Mouse (Mus musculus) lung, postnatal 4 days (tissue): ENCODE data around the gene Cs.

Experiments used
- DNase-seq, 2 experiments: peaks; one replicate each; pipeline ENCODE4 v3.0.0; 2021

The Cs gene

DNA sequence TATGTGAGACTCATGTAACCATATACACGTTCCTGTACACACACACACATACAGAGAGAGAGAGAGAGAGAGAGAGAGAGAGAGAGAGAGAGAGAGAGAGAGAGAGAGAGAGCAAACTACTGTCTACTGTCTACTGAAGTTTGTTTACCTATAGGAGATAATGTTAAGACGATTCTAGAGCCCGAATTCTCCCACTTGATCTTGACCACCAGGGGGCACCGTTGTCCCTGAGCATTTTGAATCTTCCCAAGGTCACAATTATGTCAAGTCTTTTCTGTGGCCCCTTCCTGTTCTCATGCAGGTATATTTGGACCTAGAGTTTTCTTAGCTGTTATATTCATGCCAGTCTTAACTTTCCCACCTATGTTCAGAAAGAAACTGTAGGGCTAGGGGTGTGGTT lies 2.0 kb upstream of the Cs start:
- DNase-seq: peak; percentile 65 to 84

DNA sequence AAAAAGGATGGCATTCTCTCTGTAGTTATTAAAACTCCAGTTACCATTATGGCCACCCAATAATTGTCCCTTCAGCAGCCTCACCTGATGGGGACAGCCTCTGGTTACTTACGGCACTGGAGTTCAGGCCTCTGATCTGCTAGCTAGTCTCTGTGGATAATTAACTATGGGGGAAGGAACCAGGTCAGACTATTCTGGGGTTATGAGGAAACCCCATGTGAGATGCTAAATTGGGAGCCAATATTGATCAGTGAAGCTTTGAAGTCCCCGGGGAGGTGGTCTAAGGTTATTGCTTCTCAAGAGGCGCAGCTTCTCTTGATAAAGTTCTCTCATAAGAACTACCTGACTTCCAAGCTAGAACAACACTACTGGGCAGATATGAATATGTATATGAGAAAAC lies 1.3 kb upstream of the Cs start:
- DNase-seq: no peak

DNA sequence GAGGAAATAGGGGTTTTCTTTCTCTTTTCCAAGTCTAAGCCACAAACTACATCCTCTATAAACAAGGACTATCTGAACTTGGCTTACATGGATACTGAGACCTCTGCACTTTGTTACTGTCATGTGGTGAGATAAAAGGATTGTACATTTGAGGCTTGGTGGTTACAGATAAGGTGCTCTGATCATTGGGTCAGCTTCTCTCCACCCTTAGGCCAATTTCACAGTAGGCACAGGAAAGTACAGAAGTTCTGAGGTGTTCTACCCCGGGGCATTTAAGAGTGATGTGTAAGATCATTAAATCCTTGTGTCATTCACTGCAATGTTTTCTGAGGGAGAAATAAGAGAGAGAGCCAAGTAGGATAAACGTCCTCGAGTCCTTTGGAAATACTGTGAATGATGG lies 937 bp upstream of the Cs start:
- DNase-seq: no peak

DNA sequence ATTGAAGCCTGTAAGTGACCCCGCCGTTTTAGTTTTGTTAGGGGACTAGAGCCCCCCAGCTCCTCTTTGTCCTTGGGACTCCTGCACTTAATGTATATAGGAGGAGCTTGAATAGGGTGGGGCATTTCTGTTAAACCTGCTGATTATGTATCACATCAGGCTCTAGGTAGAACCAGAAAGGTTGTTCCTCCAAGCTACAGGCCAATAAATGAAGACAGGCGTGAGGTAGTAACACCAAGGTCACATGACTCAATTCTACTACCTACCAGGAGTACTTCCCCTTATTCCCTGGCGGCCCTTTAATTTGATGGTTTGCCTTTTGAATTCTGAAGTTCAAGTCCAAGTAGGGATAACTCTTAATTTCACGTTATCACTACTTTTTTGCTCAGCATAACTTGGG lies 881 bp downstream of the Cs start:
- DNase-seq: no peak

DNA sequence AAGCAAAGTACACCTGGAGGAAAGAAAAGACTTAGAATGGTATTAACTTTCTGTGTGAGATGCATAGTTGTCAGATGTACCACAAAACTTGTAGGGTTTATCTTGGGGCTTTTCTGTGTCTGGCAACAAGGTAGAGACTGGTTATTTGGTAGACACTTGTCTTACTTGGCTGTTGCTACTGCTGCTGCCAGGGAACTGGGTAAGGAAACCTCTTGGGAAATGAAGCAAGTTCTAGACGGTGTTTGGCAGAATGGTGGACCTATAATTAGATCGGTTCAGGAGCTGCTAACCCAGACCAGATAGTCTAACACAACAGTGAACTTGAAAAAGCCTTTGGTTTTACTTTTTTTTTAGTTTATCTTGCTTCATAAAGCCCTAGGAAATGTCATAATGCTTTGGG lies 1.4 kb downstream of the Cs start:
- DNase-seq: no peak

DNA sequence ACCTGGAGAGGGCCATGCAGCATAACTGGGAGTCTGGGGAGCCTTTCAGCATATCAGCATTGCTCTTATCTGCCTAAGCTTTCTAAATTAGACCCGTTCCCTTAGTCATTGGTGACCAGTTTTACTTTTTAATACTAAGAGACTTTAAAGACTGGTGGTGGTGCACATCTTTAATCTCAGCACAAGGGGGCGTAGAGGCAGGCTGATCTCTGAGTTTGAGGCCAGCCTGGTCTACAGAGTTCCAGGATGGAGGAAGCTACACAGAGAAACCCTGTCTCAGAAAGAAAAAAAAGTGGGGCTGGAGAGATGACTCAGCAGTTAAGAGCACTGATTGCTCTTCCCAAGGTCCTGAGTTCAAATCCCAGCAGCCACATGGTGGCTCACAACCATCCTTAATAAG lies 2.7 kb downstream of the Cs start:
- DNase-seq: no peak

DNA sequence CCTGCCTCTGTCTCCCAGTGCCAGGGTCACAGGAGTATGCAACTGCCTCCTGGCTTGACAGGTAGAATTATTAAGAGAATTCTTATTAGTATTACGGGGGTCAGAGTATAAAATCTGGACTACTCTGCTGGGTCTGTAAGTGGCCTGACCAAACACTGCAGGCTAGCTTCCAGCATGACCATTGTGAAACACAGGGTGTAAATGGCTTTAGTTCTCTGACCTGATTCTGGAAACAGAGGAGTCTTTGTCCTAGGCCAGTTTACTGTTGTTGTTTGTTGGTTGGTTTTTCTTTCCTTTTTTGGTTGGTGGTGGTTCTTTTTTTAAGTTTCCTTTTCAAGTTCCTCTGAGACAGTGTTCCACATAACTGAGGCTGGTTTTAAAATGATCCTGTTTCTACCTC lies 5.9 kb downstream of the Cs start:
- DNase-seq: no peak

DNA sequence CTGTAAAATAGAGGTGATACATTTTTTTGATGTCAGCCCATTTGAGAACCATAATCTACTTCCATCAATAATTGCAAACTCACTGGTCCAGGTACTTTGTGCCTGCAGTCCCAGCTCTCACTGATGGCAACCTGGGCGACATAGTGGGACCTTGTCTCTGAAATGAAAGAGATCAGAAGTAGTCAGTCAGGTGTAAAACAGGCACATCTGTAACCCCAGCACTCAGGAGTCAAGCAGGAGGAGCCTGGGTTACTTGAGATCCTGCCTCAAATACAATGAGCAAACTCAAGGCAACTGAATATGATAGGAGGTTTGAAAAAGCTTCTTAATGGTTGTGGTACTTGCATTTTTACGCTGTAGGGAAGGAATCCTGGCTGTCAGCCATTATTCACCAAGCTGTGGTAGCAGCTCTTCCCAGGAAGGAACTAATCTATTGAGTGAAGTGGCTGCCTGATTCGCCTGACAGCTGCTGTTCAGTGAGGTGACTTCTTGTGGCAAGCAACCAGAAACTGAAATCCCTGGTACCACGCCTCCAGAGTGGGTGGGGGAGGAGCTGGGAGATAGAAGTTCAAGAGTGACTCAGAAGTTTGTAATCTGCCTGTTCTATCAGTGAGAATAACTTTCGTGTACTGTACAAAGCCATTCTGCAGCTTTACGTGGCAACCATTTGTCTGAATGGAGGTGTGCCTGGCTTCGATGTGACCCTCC lies 7.2 kb downstream of the Cs start:
- peak; percentile 84 to 87 for DNase-seq

DNA sequence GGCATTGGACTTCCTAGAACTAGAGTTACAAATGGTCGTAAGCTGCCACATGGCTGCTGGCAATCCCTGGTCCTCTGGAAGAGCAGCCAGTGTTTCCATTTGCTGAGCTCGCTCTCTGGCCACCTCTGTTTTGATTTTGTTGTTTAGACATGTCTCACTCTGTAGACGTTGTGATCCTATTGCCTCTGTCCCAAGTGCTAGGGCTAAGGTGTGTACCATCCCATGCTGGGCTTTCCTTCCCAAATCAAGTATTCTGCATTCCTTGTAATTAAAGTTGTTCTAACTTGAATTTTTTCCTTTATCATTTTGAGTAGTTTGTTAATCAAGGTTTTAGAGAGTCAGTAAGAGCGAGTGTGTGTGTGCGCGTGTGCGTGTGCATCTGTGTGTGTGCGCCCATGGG lies 10.0 kb downstream of the Cs start:
- no peak for DNase-seq

DNA sequence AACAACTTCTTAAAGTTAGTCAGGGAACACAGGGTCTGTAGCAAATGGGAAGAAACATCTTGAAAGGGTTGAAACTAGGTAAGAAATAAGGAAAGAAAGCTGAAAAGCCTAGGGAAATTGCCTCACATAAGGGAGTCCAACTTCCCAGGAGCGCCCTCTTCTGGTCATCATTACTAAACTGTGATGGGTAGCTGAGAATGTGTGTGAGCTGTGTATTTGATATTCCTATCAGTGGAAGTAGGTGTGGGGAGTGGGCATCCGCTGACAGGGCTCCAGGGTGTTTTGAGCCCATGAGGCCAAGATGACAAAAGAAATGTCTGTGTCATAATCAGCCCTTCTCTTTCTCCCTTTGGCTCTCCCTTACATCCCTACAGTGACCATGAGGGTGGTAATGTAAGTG lies 21.3 kb downstream of the Cs start:
- DNase-seq: peak in 1 of 2 experiments; percentile 63

DNA sequence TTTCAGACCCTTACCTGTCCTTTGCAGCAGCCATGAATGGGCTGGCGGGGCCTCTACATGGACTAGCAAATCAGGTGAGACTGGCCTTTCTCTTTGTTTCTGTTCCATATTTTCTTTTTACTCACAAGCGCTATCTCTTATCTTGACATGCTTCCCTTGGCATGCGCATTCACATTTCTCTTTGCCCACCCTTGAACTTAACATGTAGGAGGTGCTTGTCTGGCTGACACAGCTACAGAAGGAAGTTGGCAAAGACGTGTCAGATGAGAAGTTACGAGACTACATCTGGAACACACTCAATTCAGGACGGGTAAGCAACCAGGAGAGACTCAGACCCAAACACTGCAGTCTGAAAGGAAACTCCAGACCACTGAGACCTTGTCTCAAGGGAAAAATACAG lies 21.7 kb downstream of the Cs start:
- DNase-seq: no peak

DNA sequence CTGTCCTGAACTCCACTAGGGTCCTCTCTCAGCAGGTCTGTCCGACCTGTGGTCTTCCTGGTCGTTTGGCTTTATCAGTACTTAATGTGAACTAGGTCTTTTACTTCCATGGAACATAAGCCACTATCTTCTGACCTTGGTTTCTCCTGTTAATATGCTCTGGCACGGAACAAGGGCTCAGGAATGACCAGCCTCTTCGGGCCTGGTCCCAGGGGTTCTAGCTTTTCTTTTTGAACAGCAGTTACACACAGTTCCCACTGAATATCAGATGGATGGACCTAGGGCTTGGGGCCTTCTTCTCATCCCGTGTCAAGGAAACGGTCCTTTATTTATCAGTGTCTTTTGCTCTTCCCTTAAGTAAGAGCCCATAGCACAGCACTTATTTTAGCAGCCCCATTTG lies 24.3 kb downstream of the Cs start:
- DNase-seq: no peak

DNA sequence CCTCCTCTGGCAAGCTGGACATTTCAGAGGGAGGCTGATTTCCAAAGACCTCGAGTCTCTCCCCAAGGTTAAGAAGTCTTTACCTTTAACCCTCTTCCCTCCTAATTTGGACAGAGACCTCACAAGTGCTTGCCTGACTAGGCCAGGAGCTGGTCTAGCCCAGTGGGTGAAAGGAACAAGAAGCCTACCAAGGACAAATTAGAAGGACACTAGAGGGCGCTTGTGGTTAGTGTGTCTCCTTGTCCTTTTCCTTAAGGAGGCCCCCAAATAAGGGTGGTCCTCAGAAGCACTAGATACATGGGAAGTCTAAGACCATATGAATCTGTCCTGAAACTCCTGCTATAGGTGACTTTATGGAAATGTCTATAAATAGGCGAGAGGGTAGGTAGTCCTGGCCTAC lies 25.0 kb downstream of the Cs start:
- DNase-seq: no peak

DNA sequence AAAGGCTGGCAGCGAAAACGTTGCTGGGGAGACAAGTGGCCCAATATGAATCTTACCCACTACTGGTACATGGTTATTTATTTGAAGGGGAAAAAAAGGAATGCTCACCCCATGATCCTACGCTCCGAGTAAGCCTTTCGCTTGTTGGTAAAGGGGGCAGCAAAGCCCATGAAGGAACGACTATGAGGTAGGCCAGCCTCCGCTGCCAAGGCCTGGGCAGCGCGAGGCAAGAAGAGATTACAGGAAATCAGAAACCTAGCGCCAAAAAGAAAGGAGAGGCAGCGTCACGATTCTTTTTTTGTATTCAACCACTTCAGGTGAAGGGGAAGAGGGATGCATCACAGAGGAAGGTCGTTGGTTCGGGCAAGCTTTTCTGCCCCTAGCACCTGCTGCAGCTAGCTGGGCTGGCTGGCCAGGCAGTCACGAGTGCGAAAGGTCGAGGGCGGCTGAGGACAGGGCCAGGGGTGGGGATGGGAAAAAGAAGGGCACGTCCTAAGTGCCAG lies 30.4 kb downstream of the Cs start:
- DNase-seq: no peak

DNA sequence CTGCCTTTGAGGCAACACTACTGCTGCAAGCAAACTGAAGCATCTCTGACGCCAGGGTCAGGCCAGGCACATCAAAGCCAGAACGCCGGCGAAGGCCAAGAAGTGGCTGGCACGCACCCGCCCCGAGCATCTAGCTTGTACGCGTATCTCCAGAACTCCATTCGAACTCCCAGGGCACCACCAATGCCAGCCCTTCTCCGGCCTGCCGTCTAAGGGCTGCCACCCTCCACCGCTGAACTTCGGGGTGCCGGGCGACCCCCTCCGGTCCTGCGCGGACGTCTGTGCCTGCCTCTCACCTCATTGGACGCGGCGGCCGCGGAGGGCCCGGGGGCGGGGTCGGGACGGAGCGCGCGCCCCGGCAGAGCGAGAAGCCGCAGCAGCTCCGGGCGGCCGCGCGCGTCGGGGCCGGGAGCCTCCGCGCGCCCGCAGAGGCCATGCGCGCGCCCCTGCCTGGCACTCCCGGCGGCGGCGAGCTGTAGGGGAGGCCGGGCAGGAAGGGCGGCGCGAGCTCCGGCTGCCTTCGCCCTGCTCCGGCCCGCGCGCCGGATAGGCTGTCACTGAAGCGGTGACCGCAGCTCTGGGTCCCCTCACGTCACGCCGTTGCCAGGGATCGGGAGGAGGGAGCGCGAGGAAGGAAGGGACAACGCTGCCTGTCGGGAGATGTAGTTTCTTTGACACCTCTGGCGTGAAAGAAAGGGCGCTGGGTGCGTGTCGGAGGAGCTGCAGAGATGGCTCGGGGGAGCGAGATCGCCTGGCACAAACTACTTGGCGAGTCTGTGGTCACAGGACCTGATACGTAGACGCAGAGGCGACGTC lies 31.1 kb downstream of the Cs start, which contains the start of gene Coq10a:
Gene Coq10a (minus strand): TSS at position 596 of the 816 bp plus-strand sequence.
- peak; percentile 94 to 97 for DNase-seq

DNA sequence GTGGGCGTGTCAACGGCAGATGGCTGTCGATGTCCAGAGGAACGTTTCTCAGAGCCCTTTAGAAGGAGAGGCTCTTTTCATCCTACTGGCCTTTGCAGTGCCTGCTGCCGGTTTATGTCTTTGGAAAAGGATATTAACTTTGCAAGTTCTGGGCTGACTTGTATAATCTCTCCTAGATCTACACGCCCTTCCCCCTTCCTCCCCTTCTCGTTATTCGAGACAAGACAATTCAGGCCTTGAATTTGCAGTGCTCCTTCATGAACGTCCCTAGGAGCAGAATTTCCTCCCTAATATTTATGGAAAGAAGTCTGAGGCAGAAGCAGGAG lies 31.6 kb downstream of the Cs start:
- no peak for DNase-seq

DNA sequence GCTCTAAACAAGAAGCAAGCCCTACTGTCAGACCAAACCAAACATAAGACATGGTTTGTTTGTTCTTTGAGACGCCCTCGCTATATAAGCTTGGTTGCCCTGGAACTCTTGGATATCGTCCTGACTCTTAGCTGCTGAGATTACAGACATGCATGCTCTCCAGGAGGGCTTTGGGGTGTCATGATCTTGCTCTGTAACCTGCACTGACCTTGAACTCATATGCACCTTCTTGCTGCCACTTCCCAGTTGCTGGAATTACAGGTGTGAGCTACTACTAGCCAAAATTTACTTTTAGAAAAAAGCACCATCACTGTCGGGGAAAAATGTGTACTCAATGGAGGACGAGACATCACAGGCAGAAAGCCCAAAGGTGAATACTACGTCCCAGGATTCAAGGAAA lies 32.1 kb downstream of the Cs start:
- DNase-seq: no peak

DNA sequence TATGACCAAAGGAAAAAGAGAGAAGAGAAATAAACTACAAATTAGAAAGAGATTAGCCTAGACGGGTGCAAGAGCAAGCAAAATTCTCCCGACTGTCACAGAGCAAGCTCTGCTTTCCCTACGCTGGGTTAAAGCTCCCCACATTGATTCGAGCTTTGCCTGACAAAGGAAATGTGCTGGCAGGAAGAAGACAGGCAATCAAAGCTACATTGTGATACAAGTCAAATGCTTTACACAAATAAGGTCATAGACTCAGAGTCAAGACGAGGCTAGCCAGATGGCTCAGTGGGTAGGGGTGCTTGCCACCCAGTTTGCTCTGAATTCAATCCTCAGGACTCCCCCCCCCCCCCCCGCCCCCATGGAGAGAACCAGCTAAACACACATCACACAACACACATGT lies 32.5 kb downstream of the Cs start:
- DNase-seq: no peak

DNA sequence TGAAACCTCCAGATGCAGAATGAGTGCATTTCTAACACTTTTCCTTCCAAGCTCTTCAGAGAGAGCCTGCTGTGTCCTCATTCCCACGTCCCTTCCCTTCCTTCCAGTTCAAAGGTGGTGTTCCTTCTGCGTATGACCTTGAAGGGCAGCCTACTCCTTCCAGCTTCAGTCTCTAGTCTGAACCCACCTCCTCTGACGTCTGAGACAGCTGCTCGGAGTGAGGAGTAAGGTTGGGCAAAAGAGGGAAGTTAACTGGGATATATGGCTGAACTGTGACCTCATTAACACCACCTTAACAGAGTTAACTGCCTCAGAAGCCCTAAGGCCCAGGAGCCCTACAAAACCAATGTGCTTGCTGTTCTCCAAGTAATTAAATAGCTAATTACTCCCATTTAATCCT lies 33.1 kb downstream of the Cs start:
- DNase-seq: no peak

DNA sequence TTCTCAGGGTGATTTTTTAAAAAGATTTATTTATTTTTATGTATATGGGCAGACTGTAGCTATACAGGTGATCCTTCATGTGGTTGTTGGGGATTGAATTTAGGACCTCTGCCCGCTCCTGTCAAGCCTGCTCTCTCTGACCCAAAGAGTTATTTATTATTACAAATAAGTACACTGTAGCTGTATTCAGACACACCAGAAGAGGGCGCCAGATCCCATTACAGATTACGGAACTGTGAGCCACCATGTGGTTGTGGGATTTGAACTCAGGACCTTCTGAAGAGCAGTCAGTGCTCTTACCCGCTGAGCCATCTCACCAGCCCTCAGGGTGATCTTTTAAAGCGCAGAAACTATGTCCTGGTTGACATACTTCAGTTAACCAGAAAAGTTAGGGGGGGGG lies 34.6 kb downstream of the Cs start:
- no peak for DNase-seq

DNA sequence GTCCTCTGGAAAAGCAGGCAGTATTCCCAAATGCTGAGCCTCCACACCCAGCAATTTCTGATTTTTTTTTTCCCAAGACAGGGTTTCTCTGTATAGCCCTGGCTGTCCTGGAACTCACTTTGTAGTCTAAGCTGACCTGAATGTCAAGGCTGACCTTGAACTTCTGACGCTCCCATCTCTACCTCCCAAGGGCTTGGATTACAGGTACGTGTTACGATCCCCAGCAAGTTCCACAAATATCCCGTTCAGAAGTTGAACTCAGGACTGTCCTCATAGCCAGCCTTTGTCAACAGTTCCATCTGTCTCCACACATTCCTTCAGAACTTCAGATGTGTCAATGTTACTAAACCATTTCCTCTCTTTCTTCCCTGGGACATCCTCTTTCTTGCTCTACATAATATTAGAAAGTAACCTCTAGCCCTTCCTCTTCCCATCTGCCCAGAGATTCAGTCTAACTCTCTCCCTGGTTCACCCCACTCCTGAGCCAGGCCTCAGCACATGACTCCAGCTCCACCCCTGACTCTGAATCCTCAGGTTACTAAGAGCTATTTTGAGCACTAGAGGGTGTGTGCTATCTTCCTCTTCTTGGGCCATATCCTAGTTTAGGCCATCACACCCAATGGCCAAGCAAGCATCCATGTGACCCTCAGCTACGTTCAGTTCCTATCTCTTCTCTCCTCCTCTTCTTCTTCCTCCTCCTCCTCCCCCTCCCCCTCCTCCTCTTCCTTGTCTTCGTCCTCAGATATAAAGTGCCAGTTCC lies 35.6 kb downstream of the Cs start:
- peak in 1 of 2 experiments; percentile 39 for DNase-seq

DNA sequence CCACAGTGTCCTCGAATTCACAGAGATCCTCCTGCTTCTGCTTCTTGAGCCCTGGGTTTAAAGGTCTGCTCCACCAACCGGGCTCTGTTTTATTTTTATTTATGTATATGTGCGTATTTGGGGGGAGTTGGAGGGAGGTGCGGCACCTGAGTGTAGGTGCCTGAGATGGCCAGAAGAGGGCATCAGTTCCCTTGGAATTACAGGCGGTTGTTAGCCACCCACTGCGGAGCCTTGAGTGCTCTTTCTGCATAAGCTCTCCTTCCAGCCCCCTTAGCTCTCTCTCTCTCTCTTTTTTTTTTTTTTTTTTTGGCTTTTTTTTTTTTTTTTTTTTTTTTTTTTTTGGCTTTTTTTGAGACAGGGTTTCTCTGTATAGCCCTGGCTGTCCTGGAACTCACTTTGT lies 36.9 kb downstream of the Cs start:
- DNase-seq: no peak

DNA sequence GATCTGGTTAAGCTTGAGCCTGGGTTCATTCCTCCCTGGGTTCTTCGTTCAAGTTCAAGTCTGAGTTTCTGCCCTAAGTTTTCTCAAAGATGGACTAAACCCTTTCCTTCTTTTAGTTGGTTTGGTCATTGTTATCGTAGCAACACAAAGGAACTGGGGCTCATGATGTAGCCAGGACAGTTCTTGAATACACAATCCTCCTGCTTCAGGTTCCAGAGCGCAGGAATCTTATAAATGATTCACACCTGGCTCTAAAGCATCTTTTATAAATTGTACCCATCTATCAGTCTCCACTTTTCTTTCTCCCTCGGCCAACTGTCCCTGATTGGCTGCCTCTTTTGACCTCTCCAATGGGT lies 38.5 kb downstream of the Cs start:
- no peak for DNase-seq
